Mouse (Mus musculus) adrenal gland, adult 18-20 months (tissue): ENCODE data around the gene Gm49711. TPM values are rescaled to one million over a fixed set of nuclear protein-coding genes. Genes with fewer than 3 reads are reported as not detected.

ENCODE experiments used
- DNase-seq, 2 experiments: peaks; one replicate each; pipeline ENCODE4 v3.0.0; 2021 to 2022; ENCODE audit warnings: low spot score in 2 of 2
- long read RNA-seq, 2 experiments: library from polyadenylated mRNA; stranded (forward); transcript quantifications; one replicate each; pipeline ENCODE4 v2.0.0; 2021
- total RNA-seq, 2 experiments: library from RNA; stranded (reverse); gene quantifications; 1 replicate in 1 of 2; 2 replicates in 1 of 2; pipeline ENCODE4 v1.2.3; 2021

Gene Gm49711
- total RNA-seq = not detected
- long read RNA-seq, experiment 1 = 0 reads
- long read RNA-seq, experiment 2 = 0 reads

- DNase-seq = peak; percentile 89 to 91
Observed at GRCm38 (mm10) chr16:92057852-92058643, at the start of gene Gm49711, which contains the start of the genes Mrps6 and Slc5a3. TSS of gene Gm49711 (plus strand) at chr16:92058316. TSS of gene Mrps6 (plus strand) at chr16:92058270. TSS of gene Slc5a3 (plus strand) at chr16:92058322.

GRCm38 (mm10) chr16:92009586-92009985, 48.5 kb upstream of the Gm49711 start:
- no peak for DNase-seq

GRCm38 (mm10) chr16:92016792-92017191, 41.3 kb upstream of the Gm49711 start:
- DNase-seq = no peak

GRCm38 (mm10) chr16:92019141-92020118, 38.7 kb upstream of the Gm49711 start:
- peak; percentile 32 to 33 for DNase-seq

- no peak for DNase-seq
Observed at GRCm38 (mm10) chr16:92021656-92022400, 36.3 kb upstream of the Gm49711 start.

- DNase-seq = no peak
Observed at GRCm38 (mm10) chr16:92022494-92023283, 35.4 kb upstream of the Gm49711 start.

GRCm38 (mm10) chr16:92033286-92033685, 24.8 kb upstream of the Gm49711 start:
- no peak for DNase-seq

GRCm38 (mm10) chr16:92034676-92035075, 23.4 kb upstream of the Gm49711 start:
- no peak for DNase-seq

- DNase-seq = no peak
Observed at GRCm38 (mm10) chr16:92036701-92037100, 21.4 kb upstream of the Gm49711 start.

- no peak for DNase-seq
Observed at GRCm38 (mm10) chr16:92037891-92038607, 20.1 kb upstream of the Gm49711 start.

- no peak for DNase-seq
Observed at GRCm38 (mm10) chr16:92039421-92039820, 18.7 kb upstream of the Gm49711 start.

GRCm38 (mm10) chr16:92039966-92040365, 18.1 kb upstream of the Gm49711 start:
- no peak for DNase-seq

- DNase-seq = no peak
Observed at GRCm38 (mm10) chr16:92051777-92052310, 6.3 kb upstream of the Gm49711 start.

- no peak for DNase-seq
Observed at GRCm38 (mm10) chr16:92052569-92052968, 5.5 kb upstream of the Gm49711 start.

GRCm38 (mm10) chr16:92056711-92057110, 1.4 kb upstream of the Gm49711 start:
- DNase-seq = no peak

GRCm38 (mm10) chr16:92057456-92057851, 662 bp upstream of the Gm49711 start:
- peak in 1 of 2 experiments; percentile 15 for DNase-seq

GRCm38 (mm10) chr16:92058644-92059620, 816 bp downstream of the Gm49711 start:
- peak; percentile 26 to 37 for DNase-seq

- no peak for DNase-seq
Observed at GRCm38 (mm10) chr16:92060213-92060612, 2.1 kb downstream of the Gm49711 start.
